In genomic region chr1:182945561-182945960, GRCm38 (mm10) we compare ENCODE assay signal across 15 mouse cellular contexts. TPM values are rescaled to one million over a fixed set of nuclear protein-coding genes. Genes with fewer than 3 reads are reported as not detected.
"Had no signal": no experiment of that assay in that cellular context is flagged by ENCODE, and none has a peak within 500 bp of the region (broad histone marks: within the 10 kb centered on the region; RNA-seq: fewer than 3 reads in every experiment).

No protein-coding gene starts in this region.

- DNase-seq: gastrocnemius, postnatal 14 days; gastrocnemius, postnatal 36 days; heart, adult 2 months; heart, postnatal 14 days; heart, postnatal 4 days; kidney, adult 18-20 months; kidney, adult 8-10 months; kidney, postnatal 10 days; kidney, postnatal 25 days; kidney, postnatal 4 days; liver had no signal

- ATAC-seq: hindbrain, embryonic 16.5 days; inflammation-experienced regulatory T-cells, adult 6 months; intestine, embryonic 15.5 days; intestine, postnatal 0 days had no signal

RNA-seq across cellular contexts. Expression of gene Tlr5, which starts 9.0 kb away (rescaled TPM):
- polyA plus RNA-seq: inflammation-experienced regulatory T-cells, adult 6 months had no signal
